Mouse (Mus musculus): Measurements from ENCODE around the gene Adssl1. TPM values are rescaled to one million over a fixed set of nuclear protein-coding genes. Genes with fewer than 3 reads are reported as not detected.

Adssl1 gene
- polyA plus RNA-seq, 1 experiment from 2014 or later = 11.6 TPM

DNA sequence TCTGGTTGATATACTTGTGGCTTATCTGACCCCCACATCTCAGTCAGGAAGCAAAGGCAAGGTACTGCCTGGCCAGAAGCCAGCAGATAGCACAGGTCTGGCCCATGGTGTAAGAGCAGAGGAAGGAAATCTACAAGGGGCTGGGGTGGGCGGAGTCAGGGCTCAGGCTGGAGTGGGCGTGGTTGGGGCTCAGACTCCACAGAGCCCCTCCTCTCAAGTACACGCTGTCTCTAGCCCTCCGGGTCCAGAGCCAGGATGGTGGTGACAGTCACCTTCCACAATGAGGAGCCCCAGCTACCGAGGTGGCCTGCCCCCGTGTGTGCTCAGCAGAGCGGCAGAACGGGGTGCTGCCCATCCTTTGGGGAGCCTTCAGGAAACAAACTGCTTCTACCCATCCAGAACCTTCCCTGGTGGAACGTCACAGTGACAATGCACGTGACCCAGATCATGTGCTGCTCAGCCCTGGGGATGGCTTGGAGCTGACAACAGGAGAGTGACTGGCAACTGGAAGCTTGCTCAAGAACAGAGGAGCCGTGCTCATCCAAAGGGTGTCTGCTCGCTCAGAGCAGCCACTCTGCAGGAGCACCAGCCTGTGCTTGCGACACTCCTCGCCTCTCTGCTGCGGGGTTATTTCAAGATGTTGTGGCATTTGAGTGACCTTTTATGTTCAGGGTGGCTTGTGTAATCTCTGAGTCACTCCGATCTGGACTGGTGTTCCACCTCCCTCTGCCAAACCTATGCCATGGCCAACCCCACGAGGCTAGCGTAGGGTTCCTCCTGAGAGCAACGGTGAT is 9.3 kb downstream of the Adssl1 start:
- peaks cover 42% of the 10 kb centered on the region for H3K4me1 ChIP-seq
- ATAC-seq (replicated peaks; ENCODE audit: low FRiP score) = peak; percentile 85
- peak overlapping the region; percentile 35 for H3K4me3 ChIP-seq (replicated peaks)
- 34% methylated on average over 19 of the region's 19 CpGs for WGBS
- H3K27me3 ChIP-seq = no peaks in the 10 kb centered on the region
- peak overlapping the region; percentile 67 for H3K4me2 ChIP-seq
- no peak overlapping the region for H3K9ac ChIP-seq
- no peaks in the 10 kb centered on the region for H3K9me3 ChIP-seq (replicated peaks)
- H3K36me3 ChIP-seq = no peaks in the 10 kb centered on the region
- peak overlapping the region; percentile 56; the same call in 1 of the 2 replicates for H3K27ac ChIP-seq

- ATAC-seq (replicated peaks; ENCODE audit: low FRiP score) = no peak
- WGBS = 88% methylated on average over 12 of the region's 12 CpGs
- no peak overlapping the region for H3K27ac ChIP-seq
- H3K9me3 ChIP-seq (replicated peaks) = no peaks in the 10 kb centered on the region
- H3K36me3 ChIP-seq = no peaks in the 10 kb centered on the region
- no peak overlapping the region for H3K9ac ChIP-seq
- H3K4me3 ChIP-seq (replicated peaks) = no peak overlapping the region
- H3K4me2 ChIP-seq = no peak overlapping the region
- H3K4me1 ChIP-seq = peaks cover 41% of the 10 kb centered on the region
- H3K27me3 ChIP-seq = no peaks in the 10 kb centered on the region
Measured at GRCm38 (mm10) chr12:112630029-112630428, 10.2 kb downstream of the Adssl1 start.

DNA sequence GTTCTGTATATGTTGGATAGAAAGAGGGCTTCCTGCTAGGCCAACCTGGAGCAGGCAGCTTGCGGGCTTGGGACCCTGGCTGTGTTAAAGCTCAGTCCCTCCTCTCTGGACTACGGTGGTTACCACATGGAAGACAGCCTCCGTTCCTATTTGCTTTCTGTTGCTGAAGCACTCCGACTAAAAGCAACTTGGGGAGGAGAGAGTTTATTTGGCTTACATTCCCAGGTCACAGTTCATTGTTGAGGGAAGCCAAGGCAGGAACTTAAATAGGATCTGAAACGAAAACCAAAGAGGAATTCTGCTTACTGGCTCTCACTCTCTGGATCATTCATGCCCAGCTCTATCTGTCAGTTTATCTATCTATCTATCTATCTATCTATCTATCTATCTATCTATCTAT is 11.0 kb downstream of the Adssl1 start:
- no peaks in the 10 kb centered on the region for H3K9me3 ChIP-seq (replicated peaks)
- no peak overlapping the region for H3K9ac ChIP-seq
- 68% methylated on average over 5 of the region's 5 CpGs for WGBS
- no peaks in the 10 kb centered on the region for H3K36me3 ChIP-seq
- H3K4me1 ChIP-seq = peaks cover 41% of the 10 kb centered on the region
- no peak overlapping the region for H3K4me2 ChIP-seq
- H3K27ac ChIP-seq = no peak overlapping the region
- ATAC-seq (replicated peaks; ENCODE audit: low FRiP score) = no peak
- H3K4me3 ChIP-seq (replicated peaks) = no peak overlapping the region
- no peaks in the 10 kb centered on the region for H3K27me3 ChIP-seq

GRCm38 (mm10) chr12:112631472-112631871 is 11.6 kb downstream of the Adssl1 start:
- ATAC-seq (replicated peaks; ENCODE audit: low FRiP score) = no peak

DNA sequence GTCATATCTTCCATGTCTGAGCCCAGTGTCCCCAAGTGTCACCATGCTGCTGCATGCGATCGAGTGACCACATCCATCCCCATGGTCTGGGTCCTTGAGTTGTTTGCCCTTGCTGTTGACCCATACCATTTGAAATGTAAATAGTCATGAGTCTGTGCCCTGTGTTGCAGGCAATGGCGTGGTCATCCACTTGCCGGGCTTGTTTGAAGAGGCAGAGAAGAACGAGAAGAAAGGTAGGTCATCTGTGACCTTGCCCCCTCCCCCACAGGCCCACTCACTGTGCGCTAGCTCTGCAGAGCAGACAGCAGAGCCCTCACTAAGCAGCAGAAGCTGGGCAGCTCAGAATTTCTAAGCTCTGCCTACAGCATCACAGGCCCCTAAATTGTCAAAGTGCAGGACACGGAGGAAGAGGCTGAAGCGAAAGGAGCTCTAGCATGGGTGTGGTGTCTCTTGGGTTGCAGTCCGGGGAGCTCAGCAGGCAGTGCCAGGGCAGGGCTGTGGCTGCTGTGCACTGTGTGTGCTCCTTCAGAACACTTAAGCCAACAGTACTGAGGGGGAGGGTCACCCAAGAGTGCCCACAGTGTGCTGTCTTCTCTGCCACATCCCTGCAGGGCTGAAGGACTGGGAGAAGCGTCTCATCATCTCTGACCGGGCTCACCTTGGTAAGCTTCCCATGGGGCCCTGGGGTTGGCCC is 12.4 kb downstream of the Adssl1 start:
- H3K27ac ChIP-seq = peak overlapping the region; percentile 29
- H3K36me3 ChIP-seq = no peaks in the 10 kb centered on the region
- no peak overlapping the region for H3K4me3 ChIP-seq (replicated peaks)
- H3K9me3 ChIP-seq (replicated peaks) = no peaks in the 10 kb centered on the region
- ATAC-seq (replicated peaks; ENCODE audit: low FRiP score) = no peak
- no peak overlapping the region for H3K4me2 ChIP-seq
- H3K9ac ChIP-seq = no peak overlapping the region
- no peaks in the 10 kb centered on the region for H3K27me3 ChIP-seq
- H3K4me1 ChIP-seq = peaks cover 41% of the 10 kb centered on the region
- WGBS = 62% methylated on average over 11 of the region's 11 CpGs

More at GRCm38 (mm10) chr12:112631472-112631871, 11.6 kb downstream of the Adssl1 start:
- WGBS = 24% methylated on average over 1 of the region's 1 CpGs
- H3K27ac ChIP-seq = peak overlapping the region; percentile 29; the same call in 1 of the 2 replicates
- H3K9me3 ChIP-seq (replicated peaks) = no peaks in the 10 kb centered on the region
- H3K9ac ChIP-seq = no peak overlapping the region
- no peak overlapping the region for H3K4me3 ChIP-seq (replicated peaks)
- H3K27me3 ChIP-seq = no peaks in the 10 kb centered on the region
- H3K36me3 ChIP-seq = no peaks in the 10 kb centered on the region
- H3K4me2 ChIP-seq = no peak overlapping the region
- peaks cover 41% of the 10 kb centered on the region for H3K4me1 ChIP-seq

- Histone ChIP-seq H3K27ac (0 out of 2 replicates have a peak overlapping the region, but pooled peaks have one; percentile 29), H3K9me3 (replicated peaks) (no peaks in the 10 kb centered on the region), H3K4me1 (peaks cover 39% of the 10 kb centered on the region), H3K4me3 (replicated peaks) (no peak overlapping the region), H3K9ac (no peak overlapping the region), H3K27me3 (no peaks in the 10 kb centered on the region), H3K36me3 (no peaks in the 10 kb centered on the region), H3K4me2 (no peak overlapping the region)
- no peak for ATAC-seq (replicated peaks; ENCODE audit: low FRiP score)
- WGBS = 79% methylated on average over 5 of the region's 5 CpGs
Measured at GRCm38 (mm10) chr12:112632907-112633306, 13.1 kb downstream of the Adssl1 start.

GRCm38 (mm10) chr12:112633686-112634085 is 13.8 kb downstream of the Adssl1 start:
- WGBS = 58% methylated on average over 9 of the region's 9 CpGs
- Histone ChIP-seq H3K9me3 (replicated peaks) (no peaks in the 10 kb centered on the region), H3K4me3 (replicated peaks) (no peak overlapping the region), H3K27ac (no peak overlapping the region), H3K4me2 (no peak overlapping the region), H3K4me1 (peaks cover 31% of the 10 kb centered on the region), H3K9ac (no peak overlapping the region), H3K36me3 (no peaks in the 10 kb centered on the region), H3K27me3 (no peaks in the 10 kb centered on the region)
- ATAC-seq (replicated peaks; ENCODE audit: low FRiP score) = no peak

DNA sequence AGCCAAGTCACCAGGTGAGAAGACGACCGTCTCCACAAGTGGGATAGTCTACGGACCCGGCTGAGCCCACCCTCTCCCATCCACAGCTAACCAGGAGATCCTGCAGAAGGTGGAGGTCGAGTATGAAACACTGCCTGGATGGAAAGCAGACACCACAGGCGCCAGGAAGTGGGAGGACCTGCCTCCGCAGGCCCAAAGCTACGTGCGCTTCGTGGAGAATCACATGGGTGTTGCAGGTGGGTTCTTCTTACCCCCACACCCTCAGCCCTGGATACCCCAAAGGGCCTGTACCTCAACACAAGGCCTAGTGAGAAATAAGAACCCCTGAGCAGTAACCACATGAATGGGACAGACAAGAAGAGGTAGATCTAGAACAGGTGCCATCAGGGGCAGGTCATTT is 19.7 kb downstream of the Adssl1 start:
- 81% methylated on average over 10 of the region's 10 CpGs for WGBS
- H3K9ac ChIP-seq = no peak overlapping the region
- no peak overlapping the region for H3K4me3 ChIP-seq (replicated peaks)
- H3K27me3 ChIP-seq = no peaks in the 10 kb centered on the region
- H3K9me3 ChIP-seq (replicated peaks) = no peaks in the 10 kb centered on the region
- peaks cover 5% of the 10 kb centered on the region for H3K4me1 ChIP-seq
- ATAC-seq (replicated peaks; ENCODE audit: low FRiP score) = no peak
- no peak overlapping the region for H3K27ac ChIP-seq
- H3K36me3 ChIP-seq = no peaks in the 10 kb centered on the region
- H3K4me2 ChIP-seq = no peak overlapping the region

GRCm38 (mm10) chr12:112643126-112643525 is 23.3 kb downstream of the Adssl1 start:
- Histone ChIP-seq H3K36me3 (peaks cover 14% of the 10 kb centered on the region), H3K4me1 (peaks cover 30% of the 10 kb centered on the region), H3K4me3 (replicated peaks) (no peak overlapping the region), H3K9ac (no peak overlapping the region), H3K9me3 (replicated peaks) (no peaks in the 10 kb centered on the region), H3K27ac (no peak overlapping the region), H3K27me3 (no peaks in the 10 kb centered on the region), H3K4me2 (no peak overlapping the region)
- 89% methylated on average over 6 of the region's 6 CpGs for WGBS
- ATAC-seq (replicated peaks; ENCODE audit: low FRiP score) = no peak

DNA sequence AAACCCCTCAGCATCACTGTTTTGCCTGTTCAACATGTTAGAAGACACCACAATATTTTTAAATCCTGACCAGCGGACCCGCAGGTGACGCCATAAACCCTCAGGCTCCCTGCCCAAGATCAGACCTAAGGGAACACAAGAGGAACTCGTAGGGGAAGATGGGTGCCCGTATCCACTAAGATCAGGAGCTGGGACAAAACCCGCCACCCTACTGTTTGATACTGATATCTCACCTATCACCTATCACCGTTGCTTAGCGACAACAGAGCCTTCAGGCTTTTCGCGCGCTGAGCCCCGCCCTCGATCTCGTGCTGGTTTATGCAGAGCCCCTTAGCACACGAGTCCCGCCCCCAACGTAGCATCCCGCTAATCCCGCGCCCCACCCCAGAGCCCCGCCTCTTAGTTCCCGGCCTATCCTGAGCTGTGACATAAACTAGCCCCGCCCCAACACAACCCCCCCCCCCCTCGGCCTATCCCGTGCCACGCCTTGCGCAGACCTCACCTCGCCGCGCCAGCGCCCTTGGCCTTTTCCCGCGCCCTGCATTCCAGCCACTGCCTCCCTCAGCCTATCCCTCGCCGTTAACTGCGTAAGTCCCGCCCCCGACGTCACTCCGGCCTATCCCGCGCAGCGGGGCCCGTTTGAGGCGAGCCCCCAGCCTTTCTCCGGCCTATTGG is 24.5 kb downstream of the Adssl1 start, which contains the start of gene Siva1:
Gene Siva1, plus strand, starts transcription at position 500 of the 675 bp plus-strand sequence.
- peak within 1 kb of the TSS; percentile 88 for H3K4me2 ChIP-seq
- H3K4me1 ChIP-seq = peaks cover 30% of the 10 kb centered on the region
- peaks cover 26% of the 10 kb centered on the region for H3K36me3 ChIP-seq
- peak; percentile 98 for ATAC-seq (replicated peaks; ENCODE audit: low FRiP score)
- H3K27ac ChIP-seq = peak within 1 kb of the TSS; percentile 95
- H3K4me3 ChIP-seq (replicated peaks) = peak within 1 kb of the TSS; percentile 89
- peak within 1 kb of the TSS; percentile 81 for H3K9ac ChIP-seq
- 1% methylated on average over 46 of the region's 46 CpGs for WGBS
- no peaks in the 10 kb centered on the region for H3K27me3 ChIP-seq
- no peaks in the 10 kb centered on the region for H3K9me3 ChIP-seq (replicated peaks)

GRCm38 (mm10) chr12:112644855-112645506 is 25.1 kb downstream of the Adssl1 start:
- H3K4me1 ChIP-seq = peaks cover 31% of the 10 kb centered on the region
- H3K4me2 ChIP-seq = peak overlapping the region; percentile 88
- WGBS = under 1% methylated on average over 75 of the region's 75 CpGs
- H3K9me3 ChIP-seq (replicated peaks) = no peaks in the 10 kb centered on the region
- H3K27ac ChIP-seq = peak overlapping the region; percentile 95
- H3K27me3 ChIP-seq = no peaks in the 10 kb centered on the region
- ATAC-seq (replicated peaks; ENCODE audit: low FRiP score) = peak; percentile 34
- peaks cover 32% of the 10 kb centered on the region for H3K36me3 ChIP-seq
- H3K9ac ChIP-seq = peak overlapping the region; percentile 81
- peak overlapping the region; percentile 89 for H3K4me3 ChIP-seq (replicated peaks)

Data from kidney, embryonic 15.5 days (tissue).